ENCODE assay signal across 9 mouse cellular contexts in the genomic region with DNA sequence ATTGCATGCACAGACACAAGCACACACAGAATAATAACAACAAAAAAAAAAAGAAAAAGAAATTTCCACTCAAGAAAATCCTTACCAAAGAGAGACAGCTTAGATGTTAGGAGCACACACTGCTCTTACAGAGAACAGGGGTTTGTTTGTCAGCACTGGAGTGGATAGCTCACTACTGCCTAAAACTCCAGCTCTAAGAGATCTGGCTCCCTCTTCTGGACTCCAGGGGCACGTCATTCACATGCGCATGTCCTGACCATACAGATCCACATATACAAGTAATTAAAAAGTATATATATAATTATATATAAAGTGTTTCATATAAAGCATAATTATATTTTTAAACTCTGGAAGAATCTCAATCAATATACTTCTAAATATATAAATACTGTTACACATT.
A peak's percentile ranks its signal among the peaks of the same experiment; 100 is the strongest.
DNase-seq lines count a peak whose midpoint lies in the region; ATAC-seq and TF ChIP-seq lines count a peak whose summit lies in the region.
"Had no signal": no experiment of that assay in that cellular context is flagged by ENCODE, and none has a peak within 500 bp of the region (broad histone marks: within the 10 kb centered on the region; RNA-seq: fewer than 3 reads in every experiment).

No protein-coding gene starts in this region.

- DNase-seq in cerebellum, adult 11 months = peak; percentile 25
- DNase-seq in liver, adult 2 months (ENCODE audit: extremely low read depth, low read depth, low spot score) = peak; percentile 5
- no peak for DNase-seq in liver
- DNase-seq in adrenal gland, postnatal 36 days = peak; percentile 20 to 44
- DNase-seq in layer of hippocampus, postnatal 10 days (ENCODE audit: low spot score in 2 of 2) = peak; percentile 10 to 24
- no peak for DNase-seq in yolk sac, embryonic 10.5 days (ENCODE audit: low spot score)
- no peak for DNase-seq in c-Kit-positive CD71-positive TER-119-positive erythroid progenitor cells, embryonic 14.5 days (ENCODE audit: low spot score)

- H3K27me3 ChIP-seq in liver, adult 2 months (ENCODE audit: control insufficient read depth, insufficient read depth, low read length) = no peaks in the 10 kb centered on the region
- H3K27me3 ChIP-seq: embryonic facial prominence, embryonic 12.5 days had no signal

- no peak overlapping the region for H3K9ac ChIP-seq in liver, adult 2 months (ENCODE audit: low read depth, low read length)
- H3K9ac ChIP-seq: embryonic facial prominence, embryonic 12.5 days had no signal

- H3K36me3 ChIP-seq in liver, adult 2 months (ENCODE audit: control insufficient read depth, insufficient read depth, low read length) = no peaks in the 10 kb centered on the region
- H3K36me3 ChIP-seq: embryonic facial prominence, embryonic 12.5 days had no signal

- H3K4me3 ChIP-seq in liver, adult 2 months (ENCODE audit: insufficient read depth, low read depth, low read length) = no peak overlapping the region
- H3K4me3 ChIP-seq: embryonic facial prominence, embryonic 12.5 days had no signal

- no peak for ATAC-seq in cerebellum, adult (ENCODE audit: insufficient number of reproducible peaks, low FRiP score, low TSS enrichment)

- no peaks in the 10 kb centered on the region for H3K79me2 ChIP-seq in liver, adult 2 months (ENCODE audit: control insufficient read depth, insufficient read depth, low read length)

- H3K27ac ChIP-seq in liver, adult 2 months (replicated peaks; ENCODE audit: insufficient read depth, low read depth, low read length) = no peak overlapping the region
- H3K27ac ChIP-seq: embryonic facial prominence, embryonic 12.5 days had no signal

- no peaks in the 10 kb centered on the region for H3K4me1 ChIP-seq in liver, adult 2 months (ENCODE audit: control insufficient read depth, insufficient read depth, low read length)
- H3K4me1 ChIP-seq: embryonic facial prominence, embryonic 12.5 days had no signal

- 79% methylated on average over 2 of the region's 2 CpGs for WGBS in liver, adult 2 months

- no peak for TF ChIP-seq POLR2A in liver, adult 2 months (IDR thresholded peaks at IDR 0.05; ENCODE audit: extremely low read depth, insufficient read depth, low read length)

- peak; percentile 44; the same call in 1 of the 2 replicates for TF ChIP-seq CTCF in liver, adult 2 months (IDR thresholded peaks at IDR 0.05; ENCODE audit: low read depth, low read length)

Comparison
In these comparisons a context has a peak if more than half of its experiments do, and no peak if none do; other contexts are left out.
1. DNase-seq: peak in cerebellum, adult 11 months (single experiment), liver, adult 2 months (single experiment), adrenal gland, postnatal 36 days (2 of 2) and layer of hippocampus, postnatal 10 days (2 of 2); none in liver (single experiment), yolk sac, embryonic 10.5 days (single experiment) and c-Kit-positive CD71-positive TER-119-positive erythroid progenitor cells, embryonic 14.5 days (single experiment).